In the genomic region with DNA sequence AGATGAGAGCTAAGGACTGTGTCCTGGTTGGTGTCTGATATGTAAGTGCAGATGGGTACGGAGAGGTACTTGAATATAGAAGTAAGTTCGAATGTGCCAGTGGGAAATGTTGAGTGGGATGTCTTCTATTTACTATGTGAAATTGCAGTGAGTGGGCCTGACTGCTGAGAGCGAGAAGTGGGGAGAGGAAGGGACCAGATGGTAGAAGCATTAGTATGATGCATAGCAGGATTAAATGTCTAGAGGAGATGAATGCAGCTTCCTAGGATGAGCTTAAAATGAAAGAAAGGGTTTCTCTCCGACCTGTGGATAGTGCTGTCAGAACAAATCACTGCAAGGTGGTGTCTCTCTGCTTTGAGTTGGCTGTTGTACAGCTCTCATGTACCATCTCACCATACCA, we compare ENCODE assay signal across 14 mouse cellular contexts.
DNase-seq lines count a peak whose midpoint lies in the region; ATAC-seq and TF ChIP-seq lines count a peak whose summit lies in the region.
"Had no signal": no experiment of that assay in that cellular context is flagged by ENCODE, and none has a peak within 500 bp of the region (broad histone marks: within the 10 kb centered on the region; RNA-seq: fewer than 3 reads in every experiment).

No protein-coding gene starts in this region.

- H3K4me3 ChIP-seq in forebrain, postnatal 0 days (ENCODE audit: low read depth, low read length), result no peak overlapping the region
- H3K4me3 ChIP-seq in forebrain, embryonic 14.5 days (ENCODE audit: low read depth, low read length), result no peak overlapping the region
- no peak overlapping the region for H3K4me3 ChIP-seq in heart, embryonic 10.5 days
- no peak overlapping the region for H3K4me3 ChIP-seq in forebrain, embryonic 11.5 days (ENCODE audit: low read depth, low read length)
- H3K4me3 ChIP-seq: embryonic facial prominence, embryonic 13.5 days; liver, embryonic 12.5 days; midbrain, embryonic 15.5 days had no signal

- H3K27me3 ChIP-seq in forebrain, postnatal 0 days (ENCODE audit: insufficient read depth, low read length), result no peaks in the 10 kb centered on the region
- H3K27me3 ChIP-seq in forebrain, embryonic 14.5 days (replicated peaks; ENCODE audit: control insufficient read depth, insufficient read depth, low read length), result no peaks in the 10 kb centered on the region
- H3K27me3 ChIP-seq in heart, embryonic 10.5 days (ENCODE audit: insufficient read depth, poor library complexity, severe bottlenecking), result no peaks in the 10 kb centered on the region
- H3K27me3 ChIP-seq in forebrain, embryonic 11.5 days (ENCODE audit: control insufficient read depth, insufficient read depth, low read length), result no peaks in the 10 kb centered on the region
- H3K27me3 ChIP-seq: embryonic facial prominence, embryonic 13.5 days; liver, embryonic 12.5 days; midbrain, embryonic 15.5 days had no signal

- H3K36me3 ChIP-seq in forebrain, postnatal 0 days (ENCODE audit: insufficient read depth), result no peaks in the 10 kb centered on the region
- no peaks in the 10 kb centered on the region for H3K36me3 ChIP-seq in forebrain, embryonic 14.5 days (ENCODE audit: control insufficient read depth, insufficient read depth, low read length)
- no peaks in the 10 kb centered on the region for H3K36me3 ChIP-seq in heart, embryonic 10.5 days
- no peaks in the 10 kb centered on the region for H3K36me3 ChIP-seq in forebrain, embryonic 11.5 days (ENCODE audit: control insufficient read depth, insufficient read depth, low read length)
- H3K36me3 ChIP-seq: embryonic facial prominence, embryonic 13.5 days; liver, embryonic 12.5 days; midbrain, embryonic 15.5 days had no signal

- WGBS in forebrain, postnatal 0 days, result 62% methylated on average over 4 of the region's 4 CpGs
- WGBS in forebrain, embryonic 14.5 days, result 83% methylated on average over 4 of the region's 4 CpGs
- WGBS in heart, embryonic 10.5 days, result 72% methylated on average over 4 of the region's 4 CpGs
- WGBS in forebrain, embryonic 11.5 days, result 80% methylated on average over 4 of the region's 4 CpGs

- no peaks in the 10 kb centered on the region for H3K9me3 ChIP-seq in forebrain, postnatal 0 days (ENCODE audit: low read length)
- H3K9me3 ChIP-seq in forebrain, embryonic 14.5 days (replicated peaks; ENCODE audit: control insufficient read depth, low read length), result no peaks in the 10 kb centered on the region
- no peaks in the 10 kb centered on the region for H3K9me3 ChIP-seq in heart, embryonic 10.5 days
- no peaks in the 10 kb centered on the region for H3K9me3 ChIP-seq in forebrain, embryonic 11.5 days (ENCODE audit: control insufficient read depth, low read length)
- H3K9me3 ChIP-seq: embryonic facial prominence, embryonic 13.5 days; liver, embryonic 12.5 days; midbrain, embryonic 15.5 days had no signal

- peak; percentile 50; the same call in 1 of the 2 replicates for ATAC-seq in forebrain, postnatal 0 days
- no peak for ATAC-seq in forebrain, embryonic 14.5 days
- no peak for ATAC-seq in forebrain, embryonic 11.5 days (replicated peaks; ENCODE audit: low FRiP score)
- ATAC-seq: intestine, embryonic 16.5 days; liver, embryonic 12.5 days; midbrain, embryonic 15.5 days; Patski had no signal

- no peak overlapping the region for H3K27ac ChIP-seq in forebrain, postnatal 0 days (ENCODE audit: low read depth, low read length)
- H3K27ac ChIP-seq in forebrain, embryonic 14.5 days (ENCODE audit: low read depth, low read length), result no peak overlapping the region
- H3K27ac ChIP-seq in heart, embryonic 10.5 days, result no peak overlapping the region
- H3K27ac ChIP-seq in forebrain, embryonic 11.5 days (ENCODE audit: low read depth, low read length), result no peak overlapping the region
- H3K27ac ChIP-seq: embryonic facial prominence, embryonic 13.5 days; liver, embryonic 12.5 days; midbrain, embryonic 15.5 days had no signal

- H3K4me1 ChIP-seq in forebrain, postnatal 0 days (ENCODE audit: insufficient read depth), result no peaks in the 10 kb centered on the region
- H3K4me1 ChIP-seq in forebrain, embryonic 14.5 days (ENCODE audit: control insufficient read depth, insufficient read depth, low read length), result no peaks in the 10 kb centered on the region
- no peaks in the 10 kb centered on the region for H3K4me1 ChIP-seq in heart, embryonic 10.5 days
- no peaks in the 10 kb centered on the region for H3K4me1 ChIP-seq in forebrain, embryonic 11.5 days (replicated peaks; ENCODE audit: control insufficient read depth, insufficient read depth, low read length)
- H3K4me1 ChIP-seq: embryonic facial prominence, embryonic 13.5 days; liver, embryonic 12.5 days; midbrain, embryonic 15.5 days had no signal

- no peak for TF ChIP-seq CTCF in forebrain, postnatal 0 days (IDR thresholded peaks at IDR 0.05; ENCODE audit: low read depth)

- DNase-seq in forebrain, postnatal 0 days, result no peak
- no peak for DNase-seq in forebrain, embryonic 14.5 days (ENCODE audit: low spot score)
- DNase-seq in cerebellum, adult 9-10 months, result peak; percentile 14
- peak; percentile 10 to 49 for DNase-seq in frontal cortex, postnatal 10 days (ENCODE audit: low spot score in 2 of 2)
- peak; percentile 3 for DNase-seq in retina, postnatal 1 day
- DNase-seq in heart, embryonic 10.5 days (ENCODE audit: low spot score), result no peak
- no peak for DNase-seq in Muller cell, postnatal 12 days (ENCODE audit: inconsistent ontology term)
- DNase-seq in forebrain, embryonic 11.5 days (ENCODE audit: low spot score), result no peak
- DNase-seq: heart, adult 11 months had no signal

- H3K9ac ChIP-seq in forebrain, postnatal 0 days, result no peak overlapping the region
- H3K9ac ChIP-seq in forebrain, embryonic 14.5 days (ENCODE audit: low read length), result no peak overlapping the region
- H3K9ac ChIP-seq in forebrain, embryonic 11.5 days (ENCODE audit: low read length), result no peak overlapping the region
- H3K9ac ChIP-seq: embryonic facial prominence, embryonic 13.5 days; liver, embryonic 12.5 days; midbrain, embryonic 15.5 days had no signal

- no peak overlapping the region for H3K4me2 ChIP-seq in forebrain, postnatal 0 days (ENCODE audit: low read depth)
- no peak overlapping the region for H3K4me2 ChIP-seq in forebrain, embryonic 14.5 days (ENCODE audit: low read length)
- H3K4me2 ChIP-seq in forebrain, embryonic 11.5 days (ENCODE audit: low read depth, low read length, severe bottlenecking), result no peak overlapping the region
- H3K4me2 ChIP-seq: embryonic facial prominence, embryonic 13.5 days; liver, embryonic 12.5 days; midbrain, embryonic 15.5 days had no signal

Comparison
In these comparisons a context has a peak if more than half of its experiments do, and no peak if none do; other contexts are left out.
1. DNase-seq: peak in cerebellum, adult 9-10 months (single experiment), frontal cortex, postnatal 10 days (2 of 2) and retina, postnatal 1 day (single experiment); none in forebrain, postnatal 0 days (single experiment), forebrain, embryonic 14.5 days (single experiment), heart, embryonic 10.5 days (single experiment), Muller cell, postnatal 12 days (single experiment) and forebrain, embryonic 11.5 days (single experiment).